Mouse (Mus musculus) gastrocnemius, postnatal 36 days (tissue): ENCODE data around the gene Fbxw4. TPM values are rescaled to one million over a fixed set of nuclear protein-coding genes. Genes with fewer than 3 reads are reported as not detected.

Experiments used
- total RNA-seq, 2 experiments: library from RNA; stranded (reverse); gene quantifications; 2 replicates each; pipeline ENCODE4 v1.2.3; 2021

The Fbxw4 gene
- total RNA-seq, 2 experiments from 2014 or later = 22.5 to 22.6 TPM

Other genes starting within 250 kb of the Fbxw4 start
- 10 to 100 TPM; 13.3 to 14.2 TPM for gene Poll, start 99.8 kb downstream of the Fbxw4 start, total RNA-seq
- gene Gm17018, start 99.7 kb downstream of the Fbxw4 start, total RNA-seq = 10 to 100 TPM; 17.5 to 18.9 TPM
- not detected for gene Fgf8, start 82.6 kb upstream of the Fbxw4 start, total RNA-seq
- gene Npm3, start 89.3 kb upstream of the Fbxw4 start, total RNA-seq = 10 to 100 TPM; 10.6 to 12.0 TPM
- gene Mgea5, start 123.5 kb upstream of the Fbxw4 start, total RNA-seq = 10 to 100 TPM; 26.2 to 31.1 TPM
- gene Kcnip2, start 155.7 kb upstream of the Fbxw4 start, total RNA-seq = under 1 TPM; 0.17 to 0.38 TPM